Mouse (Mus musculus) frontal cortex, postnatal 10 days (tissue): Measurements from ENCODE around the gene Dnmt3l.
"Not testable (repeated sequence)": the region's sequence is repeated elsewhere in the genome, so short reads cannot be mapped to it uniquely, and the experiment has no call there.

Experiments used
- DNase-seq, 2 experiments: peaks; one replicate each; pipeline ENCODE4 v3.0.0; 2022; ENCODE audit warnings: low spot score in 2 of 2, mixed read lengths in 1 of 2

The Dnmt3l gene

DNA sequence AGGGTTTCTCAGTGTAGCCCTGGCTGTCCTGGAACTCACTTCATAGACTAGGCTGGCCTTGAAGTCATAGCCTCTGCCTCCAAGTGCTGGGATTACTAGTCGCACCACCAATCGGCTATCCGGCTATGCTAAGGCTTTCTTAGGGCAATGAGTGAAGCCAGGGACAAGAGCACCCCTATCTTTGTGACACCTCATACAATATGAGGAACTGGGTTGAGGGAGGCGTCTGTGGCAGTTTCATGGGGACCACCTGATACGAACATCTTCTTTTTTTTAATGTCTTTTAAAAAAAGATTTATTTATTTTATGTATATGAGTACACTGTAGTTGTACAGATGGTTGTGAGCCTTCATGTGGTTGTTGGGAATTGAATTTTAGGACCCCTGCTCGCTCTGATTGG is 44.0 kb downstream of the Dnmt3l start:
- DNase-seq: no peak

DNA sequence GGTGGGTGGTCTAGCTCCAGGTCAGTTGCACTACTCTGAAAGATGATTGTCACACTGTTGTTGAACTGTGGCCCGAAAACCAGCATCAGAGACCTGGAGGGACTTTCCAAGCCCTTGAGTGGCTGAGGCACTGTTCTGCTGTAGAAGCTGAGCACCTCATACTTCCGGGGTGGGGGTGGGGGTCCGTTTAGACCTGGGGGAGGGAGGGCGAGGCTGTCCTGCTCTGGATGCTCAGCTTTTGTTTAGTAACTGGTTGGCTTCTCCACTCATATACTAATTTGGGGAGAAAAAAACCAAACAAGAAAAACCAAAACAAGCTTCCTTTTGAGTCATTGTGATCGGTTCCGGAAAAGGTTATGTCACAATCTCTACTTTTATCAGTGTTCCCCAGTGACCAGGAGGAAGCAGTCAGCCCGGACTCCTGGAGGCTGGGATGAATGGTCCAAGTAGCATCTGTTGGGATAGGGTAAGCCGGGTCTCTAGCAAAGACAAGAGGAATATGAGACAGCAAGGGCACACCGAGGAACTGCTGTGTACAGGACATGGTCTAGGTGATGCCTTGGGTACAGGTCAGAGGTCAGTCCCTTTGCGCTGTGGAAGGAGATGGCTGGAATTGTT is 44.8 kb downstream of the Dnmt3l start:
- DNase-seq: no peak

- DNase-seq: no peak
Observed at GRCm38 (mm10) chr10:78087101-78087511, 45.4 kb downstream of the Dnmt3l start.

DNA sequence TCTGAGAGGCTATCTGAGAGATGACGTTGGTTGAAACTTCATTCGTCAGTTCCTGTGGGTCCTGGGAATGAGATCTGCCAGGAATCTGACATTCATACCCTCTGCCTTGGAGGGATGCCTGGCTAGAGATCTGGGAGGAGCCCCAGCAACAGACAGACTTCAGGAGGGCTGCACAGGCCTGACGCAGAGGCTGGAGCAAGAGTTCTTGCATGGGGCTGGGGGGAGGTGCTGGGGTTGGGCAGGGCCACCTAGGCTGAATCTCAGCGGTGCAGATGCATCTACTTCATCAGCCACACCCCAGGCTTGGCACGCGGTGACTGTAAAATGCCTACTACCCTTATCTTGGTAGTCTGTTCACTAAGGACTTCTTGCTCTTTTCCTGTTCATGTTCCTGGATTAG is 48.5 kb downstream of the Dnmt3l start:
- no peak for DNase-seq

DNA sequence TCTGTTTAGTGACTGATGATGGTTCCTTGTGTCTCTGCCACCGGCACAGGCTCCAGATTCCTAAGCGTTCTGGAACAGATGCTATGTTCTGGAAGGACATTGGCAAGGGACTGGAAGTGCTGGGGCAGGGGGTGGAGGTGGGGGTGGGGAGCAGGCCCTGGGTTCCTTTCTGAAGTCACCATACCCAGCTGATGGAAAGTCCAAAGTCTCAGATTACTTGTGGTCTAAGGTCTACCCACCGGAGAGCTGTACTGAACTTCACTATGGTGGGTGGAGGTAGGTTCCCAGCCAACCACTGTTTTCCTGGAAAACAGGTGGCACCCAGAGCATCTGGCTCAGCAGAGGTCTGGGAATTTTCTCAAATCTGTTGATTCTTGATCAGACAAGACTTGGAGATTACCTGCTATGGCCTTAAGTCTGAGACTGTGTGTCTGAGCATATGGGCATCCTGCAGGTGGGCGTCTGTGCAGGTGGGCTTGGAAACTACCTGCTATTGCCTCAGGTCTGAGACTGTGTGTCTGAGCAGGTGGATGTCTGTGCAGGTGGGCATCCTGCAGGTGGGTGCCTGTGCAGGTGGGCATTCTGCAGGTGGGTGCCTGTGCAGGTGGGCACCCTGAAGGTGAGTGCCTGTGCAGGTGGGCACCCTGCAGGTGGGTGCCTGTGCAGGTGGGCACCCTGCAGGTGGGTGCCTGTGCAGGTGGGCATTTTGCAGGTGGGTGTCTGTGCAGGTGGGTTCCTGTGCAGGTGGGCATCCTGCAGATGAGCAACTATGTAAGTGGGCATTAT is 49.2 kb downstream of the Dnmt3l start:
- DNase-seq: no peak

GRCm38 (mm10) chr10:78091865-78092724 is 50.3 kb downstream of the Dnmt3l start:
- no peak for DNase-seq

DNA sequence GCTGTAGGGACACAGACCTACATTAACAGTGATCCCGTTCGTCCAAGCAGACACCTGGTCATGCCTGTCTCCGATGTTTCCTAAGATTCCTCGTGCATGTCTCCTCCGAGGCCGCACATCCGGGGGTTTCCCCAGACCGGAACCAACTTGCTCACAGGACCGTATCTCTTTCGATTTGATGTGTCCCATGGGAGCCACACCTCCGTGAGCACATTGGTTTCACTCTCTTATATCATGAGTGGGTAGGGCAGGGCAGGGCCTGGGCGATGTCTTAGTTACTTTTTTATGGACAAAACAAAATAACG is 50.9 kb downstream of the Dnmt3l start:
- no peak for DNase-seq

GRCm38 (mm10) chr10:78095221-78095620 is 53.5 kb downstream of the Dnmt3l start:
- DNase-seq: no peak

- DNase-seq: no peak
Observed at GRCm38 (mm10) chr10:78095954-78096931, 54.5 kb downstream of the Dnmt3l start.

GRCm38 (mm10) chr10:78099860-78100259 is 58.1 kb downstream of the Dnmt3l start:
- not testable (repeated sequence) for DNase-seq

DNA sequence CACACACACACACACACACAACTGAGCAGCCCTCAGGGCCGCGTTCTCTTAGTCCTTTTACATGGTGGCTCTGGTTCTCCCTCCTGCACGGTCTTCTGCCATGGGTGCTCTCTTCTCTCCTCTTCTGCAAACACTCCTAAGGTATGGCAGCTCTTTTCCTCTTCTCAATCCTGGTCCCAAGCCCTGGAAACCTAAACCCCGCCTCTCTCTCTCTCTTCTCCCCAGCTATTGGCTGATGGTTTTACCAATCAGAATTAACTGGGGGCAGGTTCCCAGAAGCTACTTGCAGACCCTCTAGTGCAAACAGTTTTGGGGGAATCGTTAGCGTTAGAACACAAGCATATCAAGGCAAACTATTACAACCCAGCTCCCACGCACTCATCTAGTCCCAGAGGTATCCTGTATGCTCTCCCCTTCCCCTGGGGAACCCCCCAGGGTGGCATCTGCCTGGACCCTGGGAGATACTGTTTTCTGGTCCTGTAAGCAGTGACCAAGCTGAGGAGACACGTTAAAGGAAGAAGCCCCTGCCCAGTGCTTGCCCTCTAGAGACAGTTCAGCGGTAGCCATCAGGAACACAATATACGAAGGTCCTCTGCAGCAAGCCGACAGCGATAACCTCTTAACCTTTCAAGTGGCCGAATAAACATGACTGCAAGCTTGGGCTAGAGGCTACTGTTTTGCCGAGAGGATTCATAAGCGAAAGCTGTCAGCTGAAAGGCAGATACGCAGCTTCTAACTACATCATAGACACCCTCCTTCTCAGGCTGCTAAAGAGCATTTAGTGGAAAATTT is 59.4 kb downstream of the Dnmt3l start:
- DNase-seq: no peak

DNA sequence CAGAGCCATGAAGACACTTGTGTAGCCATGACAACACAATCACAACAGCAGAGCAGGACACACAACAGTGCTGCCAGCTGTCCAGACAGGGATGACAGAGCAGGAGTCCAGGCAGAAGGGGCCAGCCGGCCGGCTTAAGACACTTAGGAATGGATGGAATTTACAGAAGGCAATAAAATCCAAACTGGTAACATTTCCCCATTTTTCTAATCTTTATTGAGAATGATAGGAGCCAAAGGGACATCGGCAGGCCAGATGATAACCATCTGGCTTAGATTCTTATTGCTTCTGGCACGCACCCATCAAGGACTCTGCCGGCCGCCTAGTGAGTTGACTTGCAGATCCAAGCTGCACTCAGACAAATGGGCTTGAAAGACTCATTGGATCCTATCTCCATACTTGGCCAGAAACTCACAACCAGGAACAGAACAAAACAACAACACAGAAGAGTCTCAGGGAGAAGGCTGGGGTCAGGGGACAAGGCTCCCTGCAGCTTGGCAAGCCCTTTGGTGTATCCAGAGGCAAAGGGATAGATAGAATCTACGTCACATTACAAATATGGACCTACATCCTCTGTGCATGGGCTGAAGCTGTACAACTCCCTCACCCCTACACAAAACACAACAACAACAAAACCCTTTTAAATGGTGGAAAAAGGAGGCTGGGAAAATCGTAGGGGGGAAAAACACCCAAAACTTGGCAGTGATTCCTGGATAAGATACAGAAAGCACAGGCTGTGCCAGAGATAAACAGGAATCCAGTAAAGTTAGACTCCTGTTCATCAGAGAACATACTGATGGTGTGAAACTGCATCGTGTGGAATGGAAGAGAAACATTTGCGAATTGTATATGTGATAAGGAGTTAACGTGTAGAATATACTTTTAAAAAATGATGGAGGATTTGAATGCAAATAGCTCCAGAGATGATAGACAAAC is 63.1 kb downstream of the Dnmt3l start:
- no peak for DNase-seq

DNA sequence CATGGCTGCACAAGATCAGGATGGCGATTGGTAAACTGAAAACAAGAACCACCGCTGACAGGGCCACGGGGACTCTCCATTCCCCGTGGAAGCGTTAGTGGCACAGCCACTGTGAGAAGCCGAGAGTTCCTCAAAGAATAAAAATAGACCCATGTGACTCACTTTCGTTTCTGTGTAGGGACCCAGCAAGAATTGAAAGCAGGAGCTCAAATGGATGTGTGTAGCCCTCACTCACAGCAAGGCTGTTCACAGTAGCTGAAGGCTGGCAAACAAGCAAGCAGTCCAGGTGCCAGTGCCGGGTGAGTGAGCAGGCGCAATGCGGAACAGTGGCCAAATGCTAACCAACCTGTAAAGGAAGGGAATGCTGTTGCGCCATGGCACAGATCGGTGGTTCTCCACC is 63.8 kb downstream of the Dnmt3l start:
- DNase-seq: peak in 1 of 2 experiments; percentile 12
